Mouse (Mus musculus) liver, adult 2 months (tissue): ENCODE measurements around the gene Nubpl.

ENCODE experiments used
- CTCF ChIP-seq: fragments of 200-500 bp; IDR thresholded peaks from 2 replicates; pipeline ENCODE4 v1.5.1; 2011; ENCODE audit warnings: low read depth, low read length, control low read depth
- POLR2A ChIP-seq: fragments of 200-500 bp; IDR thresholded peaks from 2 replicates; pipeline ENCODE4 v1.6.1; 2011; ENCODE audit warnings: low read length, control low read depth; ENCODE audit not compliant: insufficient read depth; ENCODE audit errors: extremely low read depth

DNA sequence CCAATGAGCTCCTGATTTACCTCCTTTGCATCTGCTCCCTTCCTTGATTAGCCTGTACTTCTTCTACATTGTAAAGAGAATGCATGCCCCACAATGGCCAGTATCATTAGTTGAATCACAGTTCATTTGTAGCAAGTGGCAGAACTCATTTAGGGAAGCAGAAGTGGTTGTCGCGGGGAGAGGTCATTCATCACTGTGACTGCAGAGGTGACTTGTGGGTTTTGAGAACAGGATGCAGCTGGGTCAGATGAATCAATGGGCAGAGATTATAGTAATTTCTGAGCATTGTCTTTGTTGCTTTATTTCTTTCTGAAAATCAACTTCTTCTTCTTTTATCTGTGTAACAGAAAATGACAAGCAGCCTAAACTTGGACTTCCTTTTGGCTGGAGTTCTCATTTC lies 48.2 kb upstream of the Nubpl start:
- TF ChIP-seq POLR2A (no peak), CTCF (no peak)
